24 mouse cellular contexts compared by ENCODE assay signal in the genomic region with DNA sequence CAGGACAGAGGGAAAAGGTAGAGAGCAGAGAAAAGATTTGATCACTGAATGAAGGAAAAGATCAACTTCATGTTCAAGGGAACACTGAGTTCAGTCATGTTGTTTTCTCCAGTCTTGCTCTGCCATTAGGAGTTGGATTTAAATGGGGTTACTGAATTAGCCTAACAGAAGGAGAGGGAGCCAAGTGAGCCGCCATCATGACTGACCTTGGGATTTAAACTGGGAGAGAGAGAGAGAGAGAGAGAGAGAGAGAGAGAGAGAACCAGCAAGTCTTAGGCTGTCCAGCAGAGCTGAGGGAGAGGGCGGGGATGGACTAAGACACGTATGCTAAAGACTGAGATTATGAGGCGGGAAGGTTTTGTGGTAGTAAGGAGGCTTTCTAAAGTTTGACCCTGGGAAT. TPM values are rescaled to one million over a fixed set of nuclear protein-coding genes. Genes with fewer than 3 reads are reported as not detected.
"Had no signal": no experiment of that assay in that cellular context is flagged by ENCODE, and none has a peak within 500 bp of the region (broad histone marks: within the 10 kb centered on the region; RNA-seq: fewer than 3 reads in every experiment).

No protein-coding gene starts in this region.

- DNase-seq: retina, postnatal 1 day; right cerebral cortex, adult 18-20 months; right cerebral cortex, postnatal 14 days; right cerebral cortex, postnatal 25 days; right cerebral cortex, postnatal 4 days; spleen, adult 18-20 months; thymus, adult 18-20 months; thymus, adult 2 months; thymus, postnatal 14 days; thymus, postnatal 25 days; thymus, postnatal 36 days; thymus, postnatal 4 days had no signal

- H3K4me3 ChIP-seq: neural tube, embryonic 13.5 days; neural tube, embryonic 15.5 days; stomach, embryonic 15.5 days had no signal

- H3K36me3 ChIP-seq: neural tube, embryonic 13.5 days; neural tube, embryonic 15.5 days had no signal

- H3K27ac ChIP-seq: neural tube, embryonic 13.5 days; neural tube, embryonic 15.5 days; stomach, embryonic 15.5 days; stomach, postnatal 0 days had no signal

- H3K4me1 ChIP-seq: neural tube, embryonic 13.5 days; neural tube, embryonic 15.5 days; stomach, embryonic 15.5 days had no signal

- H3K9me3 ChIP-seq: neural tube, embryonic 13.5 days; neural tube, embryonic 15.5 days; stomach, embryonic 15.5 days had no signal

- H3K27me3 ChIP-seq: neural tube, embryonic 13.5 days; neural tube, embryonic 15.5 days; stomach, embryonic 15.5 days had no signal

- H3K9ac ChIP-seq: neural tube, embryonic 13.5 days; neural tube, embryonic 15.5 days; stomach, embryonic 15.5 days had no signal

- H3K4me2 ChIP-seq: neural tube, embryonic 13.5 days; neural tube, embryonic 15.5 days; stomach, embryonic 15.5 days had no signal

RNA-seq across cellular contexts. Expression of a gene that starts 24.2 kb away (rescaled TPM):
- polyA plus RNA-seq: neural tube, embryonic 13.5 days; neural tube, embryonic 14.5 days; neural tube, embryonic 15.5 days; small intestine, adult 2 months; spleen, adult 2 months; stomach, embryonic 14.5 days; stomach, embryonic 15.5 days; stomach, embryonic 16.5 days; stomach, postnatal 0 days; testis, adult 2 months; thymus, adult 2 months; thymus, postnatal 0 days; urinary bladder, adult 2 months had no signal
